Mouse (Mus musculus) heart, embryonic 11.5 days (tissue): ENCODE data around the gene Hat1. TPM values are rescaled to one million over a fixed set of nuclear protein-coding genes. Genes with fewer than 3 reads are reported as not detected.

Experiments used
- ATAC-seq: fragments of 200-750 bp; cut with Nextera tagmentation; replicated peaks from 2 replicates; pipeline ENCODE4 v1.8.0; 2017; ENCODE audit warnings: moderate library complexity; ENCODE audit not compliant: insufficient number of reproducible peaks, low FRiP score, low TSS enrichment
- H3K27ac ChIP-seq: fragments of 300-500 bp; sonication (generic); 2 replicates; pipeline ENCODE4 v1.5.1; 2014; ENCODE audit warnings: mild to moderate bottlenecking, low read depth, low read length
- H3K27me3 ChIP-seq: fragments of 300-500 bp; sonication (generic); 2 replicates; pipeline ENCODE4 v1.6.1; 2014; ENCODE audit warnings: mild to moderate bottlenecking, low read length, mixed read lengths; ENCODE audit not compliant: control insufficient read depth, insufficient read depth
- H3K36me3 ChIP-seq: fragments of 300-500 bp; sonication (generic); 2 replicates; pipeline ENCODE4 v1.6.1; 2014; ENCODE audit warnings: mild to moderate bottlenecking, low read length, moderate library complexity, mixed read lengths; ENCODE audit not compliant: control insufficient read depth, insufficient read depth
- H3K4me1 ChIP-seq: fragments of 300-500 bp; sonication (generic); 2 replicates; pipeline ENCODE4 v1.6.1; 2014; ENCODE audit warnings: low read length; ENCODE audit not compliant: control insufficient read depth, insufficient read depth
- H3K4me2 ChIP-seq: fragments of 300-500 bp; sonication (generic); 2 replicates; pipeline ENCODE4 v1.6.1; 2014; ENCODE audit warnings: mild to moderate bottlenecking, moderate library complexity
- H3K4me3 ChIP-seq: fragments of 300-500 bp; sonication (generic); 2 replicates; pipeline ENCODE4 v1.5.1; 2014; ENCODE audit warnings: low read depth, low read length
- H3K9ac ChIP-seq: fragments of 300-500 bp; sonication (generic); 2 replicates; pipeline ENCODE4 v1.6.1; 2014; ENCODE audit warnings: mild to moderate bottlenecking, low read depth, low read length, moderate library complexity
- H3K9me3 ChIP-seq: fragments of 300-500 bp; sonication (generic); replicated peaks from 2 replicates; pipeline ENCODE4 v1.6.1; 2016; ENCODE audit warnings: low read length; ENCODE audit not compliant: control insufficient read depth
- WGBS: fragments of 180-500 bp; shearing (Covaris S2); extraction: QIAGEN DNeasy Blood & Tissue Kit; methylation state at CpG from one replicate; pipeline ENCODE4 v1.1.7; 2014; ENCODE audit not compliant: insufficient replicate concordance; 5-methylcytosine and 5-hydroxymethylcytosine counted together
- polyA plus RNA-seq: library from polyadenylated mRNA; unstranded; fragments of >200 nt; fragmentation: Nextera tagmentation; extraction: Ambion mirVana; gene quantifications from 2 replicates; pipeline ENCODE4 v1.2.1, GENCODE M21; 2014

Gene Hat1
- polyA plus RNA-seq, 1 experiment from 2014 or later: 144 TPM

- H3K4me1 ChIP-seq: no peaks in the 10 kb centered on the region
- ATAC-seq: no peak
- H3K9ac ChIP-seq: peak overlapping the region; percentile 4; the same call in 1 of the 2 replicates
- 0 out of 2 replicates have a peak, but pooled peaks cover 2% of the 10 kb centered on the region for H3K36me3 ChIP-seq
- 60% methylated on average over 17 of the region's 17 CpGs for WGBS
- no peak overlapping the region for H3K4me2 ChIP-seq
- no peak overlapping the region for H3K27ac ChIP-seq
- H3K9me3 ChIP-seq: no peaks in the 10 kb centered on the region
- H3K27me3 ChIP-seq: peaks cover 4% of the 10 kb centered on the region; the same call in 1 of the 2 replicates
- no peak overlapping the region for H3K4me3 ChIP-seq
Measured at GRCm38 (mm10) chr2:71445536-71446196, 56.9 kb downstream of the Hat1 start.

- Histone ChIP-seq H3K36me3 (no peaks in the 10 kb centered on the region), H3K9me3 (no peaks in the 10 kb centered on the region), H3K27me3 (peaks cover 9% of the 10 kb centered on the region; the same call in 1 of the 2 replicates), H3K4me3 (no peak overlapping the region), H3K4me1 (peaks cover 5% of the 10 kb centered on the region; the same call in 1 of the 2 replicates), H3K4me2 (no peak overlapping the region), H3K9ac (no peak overlapping the region), H3K27ac (no peak overlapping the region)
- WGBS: 8% methylated on average over 2 of the region's 2 CpGs
- no peak for ATAC-seq
Measured at GRCm38 (mm10) chr2:71449604-71450003, 60.8 kb downstream of the Hat1 start.

- ATAC-seq: no peak
- Histone ChIP-seq H3K4me1 (peaks cover 5% of the 10 kb centered on the region; the same call in 1 of the 2 replicates), H3K9me3 (no peaks in the 10 kb centered on the region), H3K4me2 (no peak overlapping the region), H3K27me3 (peaks cover 9% of the 10 kb centered on the region; the same call in 1 of the 2 replicates), H3K9ac (no peak overlapping the region), H3K36me3 (no peaks in the 10 kb centered on the region), H3K4me3 (no peak overlapping the region), H3K27ac (no peak overlapping the region)
- 54% methylated on average over 5 of the region's 5 CpGs for WGBS
Measured at GRCm38 (mm10) chr2:71451761-71452160, 63.0 kb downstream of the Hat1 start.

DNA sequence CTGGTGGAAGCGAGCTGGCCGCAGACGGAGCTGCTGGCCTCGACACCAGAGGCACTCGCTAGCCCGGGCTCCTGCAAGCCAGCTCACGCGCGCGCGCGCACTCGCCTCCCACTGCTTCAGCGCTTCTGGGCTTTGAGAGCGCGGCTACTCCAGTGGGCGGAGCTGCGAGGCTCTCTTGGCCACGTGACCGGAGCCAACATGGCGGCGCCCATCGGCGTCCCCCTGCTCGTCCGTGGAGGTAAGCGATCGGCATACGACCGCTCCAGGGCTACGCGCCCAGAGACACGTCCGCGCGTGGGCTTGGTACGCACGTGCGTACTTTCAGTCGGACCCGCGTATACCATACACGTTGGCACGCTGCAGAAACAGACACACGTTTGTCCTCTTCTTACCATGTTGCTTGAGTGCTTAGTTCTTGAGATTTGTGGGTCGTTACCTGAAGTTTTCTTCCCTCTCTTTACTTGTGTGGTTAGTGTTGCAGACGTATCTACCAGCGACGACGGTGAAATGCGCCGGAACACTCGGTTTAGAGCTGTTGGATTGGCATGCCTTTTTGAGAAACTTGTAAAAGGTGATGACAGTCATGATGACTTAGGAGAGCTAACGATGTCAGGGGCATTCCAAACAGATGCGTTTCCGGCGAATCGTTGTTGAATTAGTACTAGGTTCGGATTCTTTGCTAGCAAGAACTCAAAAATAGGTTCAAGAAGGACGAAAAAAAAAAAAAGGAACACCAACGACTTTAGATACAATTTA is 64.6 kb downstream of the Hat1 start, which contains the start of gene Metap1d:
TSS of gene Metap1d (plus strand) at position 116 of the 756 bp plus-strand sequence.
- peak within 1 kb of the TSS; percentile 70 for H3K9ac ChIP-seq
- H3K27ac ChIP-seq: peak within 1 kb of the TSS; percentile 43
- H3K4me3 ChIP-seq: peak within 1 kb of the TSS; percentile 57
- no peaks in the 10 kb centered on the region for H3K9me3 ChIP-seq
- H3K4me2 ChIP-seq: peak within 1 kb of the TSS; percentile 76
- peak; percentile 91 for ATAC-seq
- under 1% methylated on average over 61 of the region's 61 CpGs for WGBS
- no peaks in the 10 kb centered on the region for H3K36me3 ChIP-seq
- H3K4me1 ChIP-seq: peaks cover 5% of the 10 kb centered on the region; the same call in 1 of the 2 replicates
- peaks cover 5% of the 10 kb centered on the region; the same call in 1 of the 2 replicates for H3K27me3 ChIP-seq

DNA sequence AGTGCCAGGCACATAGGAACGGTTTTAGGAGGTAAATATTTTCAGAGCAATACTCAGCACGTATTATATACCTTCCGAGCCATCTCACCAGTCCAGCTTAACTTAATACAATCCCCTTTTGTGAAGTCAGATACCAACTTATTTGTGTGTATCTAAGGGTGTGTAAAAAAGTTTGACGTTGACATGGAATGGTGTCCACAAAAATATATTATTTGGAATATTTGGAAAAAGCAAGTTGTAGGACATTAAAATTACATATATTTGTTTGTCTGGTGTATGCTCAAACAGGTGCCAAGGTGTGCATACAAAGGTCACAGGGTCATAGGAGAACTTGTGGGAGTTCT is 65.1 kb downstream of the Hat1 start:
- ATAC-seq: no peak

DNA sequence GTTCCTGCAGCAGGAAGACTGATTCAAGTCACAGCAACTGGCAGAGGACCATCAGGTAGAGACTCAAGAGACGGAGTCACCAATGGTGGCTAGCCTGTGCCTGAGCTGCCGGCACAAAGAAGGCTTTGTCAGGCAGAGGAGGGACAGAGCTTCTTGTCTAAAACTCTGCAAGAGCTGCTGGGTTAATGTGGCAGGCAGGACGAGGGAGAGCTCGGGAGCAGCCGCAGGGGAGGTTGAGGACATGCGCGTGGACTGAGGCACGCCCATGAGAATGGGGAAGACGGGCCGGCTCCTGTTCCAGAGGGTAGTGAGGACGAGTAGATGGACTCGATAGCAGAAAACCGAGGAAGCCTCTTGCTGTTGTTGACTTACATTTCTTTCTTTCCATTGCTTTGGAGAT is 69.9 kb downstream of the Hat1 start:
- no peak overlapping the region for H3K4me3 ChIP-seq
- H3K36me3 ChIP-seq: no peaks in the 10 kb centered on the region
- no peak overlapping the region for H3K27ac ChIP-seq
- no peaks in the 10 kb centered on the region for H3K9me3 ChIP-seq
- no peak overlapping the region for H3K4me2 ChIP-seq
- no peak for ATAC-seq
- no peak overlapping the region for H3K9ac ChIP-seq
- H3K27me3 ChIP-seq: no peaks in the 10 kb centered on the region
- no peaks in the 10 kb centered on the region for H3K4me1 ChIP-seq
- WGBS: 59% methylated on average over 13 of the region's 13 CpGs

More for the DNA sequence above, 65.1 kb downstream of the Hat1 start:
- 41% methylated on average over 4 of the region's 4 CpGs for WGBS
- peaks cover 5% of the 10 kb centered on the region; the same call in 1 of the 2 replicates for H3K27me3 ChIP-seq
- H3K9me3 ChIP-seq: no peaks in the 10 kb centered on the region
- H3K4me2 ChIP-seq: peak overlapping the region; percentile 76
- peak overlapping the region; percentile 70 for H3K9ac ChIP-seq
- H3K4me3 ChIP-seq: peak overlapping the region; percentile 57
- H3K27ac ChIP-seq: no peak overlapping the region
- peaks cover 5% of the 10 kb centered on the region; the same call in 1 of the 2 replicates for H3K4me1 ChIP-seq
- no peaks in the 10 kb centered on the region for H3K36me3 ChIP-seq

DNA sequence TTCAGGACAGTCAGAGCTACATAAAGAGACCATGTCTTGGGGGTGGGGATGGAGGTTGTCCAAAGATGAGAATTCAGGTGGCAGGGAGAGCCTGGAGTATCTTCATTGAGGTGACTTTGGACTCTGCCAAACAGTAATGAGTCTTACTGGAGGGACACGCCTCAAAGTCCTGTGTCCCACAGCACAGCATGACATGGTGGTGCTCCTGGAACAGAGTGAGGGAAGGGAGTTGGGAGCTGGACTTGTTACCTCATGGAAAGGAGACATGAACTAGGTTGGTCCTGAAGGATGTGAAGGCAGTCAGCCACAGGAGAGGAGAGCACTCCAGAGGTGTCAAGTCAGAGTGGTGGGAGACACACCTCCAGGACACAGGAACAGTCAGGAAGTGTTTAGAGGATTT is 70.9 kb downstream of the Hat1 start:
- no peak for ATAC-seq
- Histone ChIP-seq H3K4me3 (no peak overlapping the region), H3K27ac (no peak overlapping the region), H3K36me3 (no peaks in the 10 kb centered on the region), H3K4me2 (no peak overlapping the region), H3K9me3 (no peaks in the 10 kb centered on the region), H3K9ac (no peak overlapping the region), H3K4me1 (no peaks in the 10 kb centered on the region), H3K27me3 (no peaks in the 10 kb centered on the region)
- 75% methylated on average over 1 of the region's 1 CpGs for WGBS

DNA sequence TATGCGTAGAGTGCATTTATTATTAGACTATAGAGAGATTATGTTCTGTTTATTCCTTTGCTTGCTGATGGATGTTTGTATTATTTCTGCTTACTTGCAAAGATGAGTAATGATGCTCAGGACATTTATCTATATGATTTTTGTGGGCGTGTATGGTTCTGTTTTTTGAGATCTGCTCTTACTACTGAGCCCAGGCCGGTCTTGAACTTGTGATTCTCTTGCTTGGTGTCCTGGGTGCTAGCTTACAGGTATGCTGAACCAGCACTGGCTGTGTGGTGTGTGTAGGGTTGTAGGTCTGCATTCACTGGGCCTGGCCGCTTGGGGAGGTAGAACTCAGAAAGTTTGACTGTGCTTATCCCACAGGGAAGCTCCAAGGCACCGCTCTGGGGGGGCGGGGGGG is 72.4 kb downstream of the Hat1 start:
- H3K27me3 ChIP-seq: no peaks in the 10 kb centered on the region
- no peak overlapping the region for H3K9ac ChIP-seq
- ATAC-seq: no peak
- H3K4me1 ChIP-seq: peaks cover 3% of the 10 kb centered on the region; the same call in 1 of the 2 replicates
- H3K9me3 ChIP-seq: no peaks in the 10 kb centered on the region
- H3K36me3 ChIP-seq: no peaks in the 10 kb centered on the region
- 56% methylated on average over 6 of the region's 6 CpGs for WGBS
- peak overlapping the region; percentile 14; the same call in 1 of the 2 replicates for H3K4me2 ChIP-seq
- H3K27ac ChIP-seq: peak overlapping the region; percentile 58; the same call in 1 of the 2 replicates
- H3K4me3 ChIP-seq: no peak overlapping the region
